Mouse (Mus musculus): ENCODE data around the gene AI481877. TPM values are rescaled to one million over a fixed set of nuclear protein-coding genes. Genes with fewer than 3 reads are reported as not detected.

The AI481877 gene
- total and polyA plus RNA-seq, 3 experiments, result 0.01 TPM; not detected in 2

- Histone ChIP-seq H3K27ac (ENCODE audit: control insufficient read depth, low read depth, low read length) (no peak overlapping the region), H3K79me2 (ENCODE audit: control insufficient read depth, insufficient read depth, low read length, poor library complexity) (no peaks in the 10 kb centered on the region), H3K9ac (ENCODE audit: control insufficient read depth, low read depth, low read length, poor library complexity, severe bottlenecking) (no peak overlapping the region), H3K4me1 (ENCODE audit: control insufficient read depth in 1 of 2, insufficient read depth in 2 of 2, low read length in 2 of 2) (peaks cover 14 to 15% of the 10 kb centered on the region in 2 experiments), H3K4me3 (ENCODE audit: control insufficient read depth in 1 of 2, insufficient read depth in 1 of 2, low read depth in 2 of 2, low read length in 2 of 2) (no peak overlapping the region), H3K9me3 (replicated peaks; ENCODE audit: insufficient read depth, low read length) (no peaks in the 10 kb centered on the region), H3K27me3 (ENCODE audit: control insufficient read depth in 1 of 2, insufficient read depth in 2 of 2, low read length in 2 of 2) (no peaks in the 10 kb centered on the region), H3K36me3 (ENCODE audit: control insufficient read depth in 1 of 2, insufficient read depth in 2 of 2, low read length in 2 of 2) (peaks cover 0 to 19% of the 10 kb centered on the region in 2 experiments; a peak in 2 of 4 replicates)
- peak; percentile 50 for DNase-seq (ENCODE audit: low read depth, low spot score)
- no peak for TF ChIP-seq MYC (IDR thresholded peaks at IDR 0.05; ENCODE audit: low read depth, low read length)
These were observed 42.8 kb upstream of the AI481877 start for GRCm38 (mm10) chr4:59181320-59182271.

GRCm38 (mm10) chr4:59177566-59177965, 38.8 kb upstream of the AI481877 start:
- no peaks in the 10 kb centered on the region for H3K27me3 ChIP-seq (ENCODE audit: control insufficient read depth in 1 of 2, insufficient read depth in 2 of 2, low read length in 2 of 2)
- no peak overlapping the region for H3K4me3 ChIP-seq (ENCODE audit: control insufficient read depth in 1 of 2, insufficient read depth in 1 of 2, low read depth in 2 of 2, low read length in 2 of 2)
- no peaks in the 10 kb centered on the region for H3K9me3 ChIP-seq (replicated peaks; ENCODE audit: insufficient read depth, low read length)
- H3K9ac ChIP-seq (ENCODE audit: control insufficient read depth, low read depth, low read length, poor library complexity, severe bottlenecking), result no peak overlapping the region
- no peaks in the 10 kb centered on the region for H3K79me2 ChIP-seq (ENCODE audit: control insufficient read depth, insufficient read depth, low read length, poor library complexity)
- TF ChIP-seq MAFK (IDR thresholded peaks at IDR 0.05; ENCODE audit: borderline replicate concordance, low read depth, low read length), result no peak
- TF ChIP-seq ETS1 (IDR thresholded peaks at IDR 0.05; ENCODE audit: low read depth, low read length), result no peak
- TF ChIP-seq MAZ (IDR thresholded peaks at IDR 0.05; ENCODE audit: low read depth, low read length), result no peak
- no peak for TF ChIP-seq ZMIZ1 (IDR thresholded peaks at IDR 0.05; ENCODE audit: low read depth, low read length)
- TF ChIP-seq HCFC1 (IDR thresholded peaks at IDR 0.05; ENCODE audit: low read depth, low read length), result no peak
- TF ChIP-seq MYB (IDR thresholded peaks at IDR 0.05; ENCODE audit: low read depth, low read length), result no peak
- TF ChIP-seq BHLHE40 (IDR thresholded peaks at IDR 0.05; ENCODE audit: borderline replicate concordance, low read depth, low read length), result no peak
- TF ChIP-seq CTCF (IDR thresholded peaks at IDR 0.05 in 2 of 3, conservative IDR thresholded peaks at IDR 0.05 in 1 of 3; ENCODE audit: control insufficient read depth in 1 of 3, insufficient read depth in 1 of 3, low read depth in 2 of 3, low read length in 3 of 3, poor library complexity in 1 of 3, severe bottlenecking in 1 of 3), result no peak
- no peak for TF ChIP-seq SIN3A (IDR thresholded peaks at IDR 0.05; ENCODE audit: low read length)
- no peak for TF ChIP-seq EP300 (IDR thresholded peaks at IDR 0.05; ENCODE audit: low read depth in 1 of 2, low read length in 2 of 2)
- no peak for TF ChIP-seq CHD2 (IDR thresholded peaks at IDR 0.05; ENCODE audit: low read length)
- TF ChIP-seq NRF1 (IDR thresholded peaks at IDR 0.05; ENCODE audit: insufficient read depth, low read depth, low read length, poor library complexity, severe bottlenecking), result no peak
- TF ChIP-seq KAT2A (conservative IDR thresholded peaks at IDR 0.05; ENCODE audit: low read depth, low read length), result no peak
- no peak for TF ChIP-seq ZNF384 (IDR thresholded peaks at IDR 0.05; ENCODE audit: low read depth, low read length)
- no peak for TF ChIP-seq USF2 (IDR thresholded peaks at IDR 0.05; ENCODE audit: borderline replicate concordance in 1 of 2, insufficient read depth in 1 of 2, low read depth in 1 of 2, low read length in 2 of 2)
- TF ChIP-seq UBTF (IDR thresholded peaks at IDR 0.05; ENCODE audit: borderline replicate concordance, insufficient read depth, low read depth, low read length), result no peak
- no peak for TF ChIP-seq POLR2AphosphoS2 (IDR thresholded peaks at IDR 0.05; ENCODE audit: low read length)
- TF ChIP-seq TCF12 (IDR thresholded peaks at IDR 0.05; ENCODE audit: low read depth, low read length), result no peak
- no peak for TF ChIP-seq SMC3 (IDR thresholded peaks at IDR 0.05; ENCODE audit: low read depth, low read length)
- no peak for DNase-seq (ENCODE audit: low read depth, low spot score)
- peaks cover 25 to 26% of the 10 kb centered on the region in 2 experiments for H3K4me1 ChIP-seq (ENCODE audit: control insufficient read depth in 1 of 2, insufficient read depth in 2 of 2, low read length in 2 of 2)
- H3K36me3 ChIP-seq (ENCODE audit: control insufficient read depth in 1 of 2, insufficient read depth in 2 of 2, low read length in 2 of 2), result peaks cover 0 to 33% of the 10 kb centered on the region in 2 experiments; a peak in 2 of 4 replicates
- no peak overlapping the region for H3K27ac ChIP-seq (ENCODE audit: control insufficient read depth, low read depth, low read length)
